Mouse (Mus musculus) ES-Bruce4 (cell line): ENCODE data around the gene Nfib. TPM values are rescaled to one million over a fixed set of nuclear protein-coding genes. Genes with fewer than 3 reads are reported as not detected.

ENCODE experiments used
- H3K27ac ChIP-seq: 2 replicates; pipeline ENCODE4 v1.5.1; 2012; ENCODE audit warnings: low read length, inconsistent platforms; ENCODE audit not compliant: insufficient read depth
- H3K27me3 ChIP-seq: 2 replicates; pipeline ENCODE4 v1.6.1; 2012; ENCODE audit warnings: mild to moderate bottlenecking, low read length, inconsistent platforms; ENCODE audit not compliant: control insufficient read depth, poor library complexity, insufficient read depth, severe bottlenecking
- H3K36me3 ChIP-seq: 2 replicates; pipeline ENCODE4 v1.6.1; 2012; ENCODE audit warnings: inconsistent platforms, mild to moderate bottlenecking, low read length, moderate library complexity; ENCODE audit not compliant: control insufficient read depth, poor library complexity, insufficient read depth, severe bottlenecking
- H3K4me1 ChIP-seq: one replicate; pipeline ENCODE4 v1.8.1; 2011; ENCODE audit warnings: low read length; ENCODE audit not compliant: control insufficient read depth, insufficient read depth
- H3K4me3 ChIP-seq: 2 replicates; pipeline ENCODE4 v1.5.1; 2011; ENCODE audit warnings: low read depth, mild to moderate bottlenecking, low read length
- H3K9ac ChIP-seq: 2 replicates; pipeline ENCODE4 v1.6.1; 2012; ENCODE audit warnings: low read depth, mild to moderate bottlenecking, inconsistent platforms; ENCODE audit not compliant: poor library complexity, severe bottlenecking
- H3K9me3 ChIP-seq: replicated peaks from 2 replicates; pipeline ENCODE4 v1.6.1; 2012; ENCODE audit warnings: mild to moderate bottlenecking, low read length, inconsistent platforms; ENCODE audit not compliant: control insufficient read depth, poor library complexity, insufficient read depth, severe bottlenecking
- CTCF ChIP-seq: IDR thresholded peaks from one replicate; pipeline ENCODE4 v1.8.1; 2011; ENCODE audit warnings: low read depth, low read length
- EP300 ChIP-seq: IDR thresholded peaks from 2 replicates; pipeline ENCODE4 v1.6.1; 2011; ENCODE audit warnings: low read depth, low read length; ENCODE audit not compliant: insufficient read depth
- POLR2A ChIP-seq: IDR thresholded peaks from one replicate; pipeline ENCODE4 v1.8.1; 2011; ENCODE audit warnings: low read length; ENCODE audit not compliant: insufficient read depth
- polyA plus RNA-seq: library from polyadenylated mRNA; stranded (reverse); fragments of >200 nt; gene quantifications from 2 replicates; pipeline ENCODE4 v1.2.4, GENCODE M21; 2011; ENCODE audit warnings: low read depth; ENCODE audit not compliant: missing spikeins, insufficient read depth, insufficient read length

Gene Nfib
- polyA plus RNA-seq, 1 experiment = 4.6 TPM

GRCm38 (mm10) chr4:82326140-82326529 is 379.4 kb downstream of the Nfib start:
- H3K9me3 ChIP-seq = no peaks in the 10 kb centered on the region
- no peak for TF ChIP-seq CTCF
- no peak for TF ChIP-seq EP300
- no peak for TF ChIP-seq POLR2A
- H3K9ac ChIP-seq = no peak overlapping the region
- H3K4me3 ChIP-seq = no peak overlapping the region
- no peaks in the 10 kb centered on the region for H3K27me3 ChIP-seq
- H3K4me1 ChIP-seq = no peaks in the 10 kb centered on the region
- H3K27ac ChIP-seq = no peak overlapping the region
- H3K36me3 ChIP-seq = no peaks in the 10 kb centered on the region; the same call in 1 of the 2 replicates

DNA sequence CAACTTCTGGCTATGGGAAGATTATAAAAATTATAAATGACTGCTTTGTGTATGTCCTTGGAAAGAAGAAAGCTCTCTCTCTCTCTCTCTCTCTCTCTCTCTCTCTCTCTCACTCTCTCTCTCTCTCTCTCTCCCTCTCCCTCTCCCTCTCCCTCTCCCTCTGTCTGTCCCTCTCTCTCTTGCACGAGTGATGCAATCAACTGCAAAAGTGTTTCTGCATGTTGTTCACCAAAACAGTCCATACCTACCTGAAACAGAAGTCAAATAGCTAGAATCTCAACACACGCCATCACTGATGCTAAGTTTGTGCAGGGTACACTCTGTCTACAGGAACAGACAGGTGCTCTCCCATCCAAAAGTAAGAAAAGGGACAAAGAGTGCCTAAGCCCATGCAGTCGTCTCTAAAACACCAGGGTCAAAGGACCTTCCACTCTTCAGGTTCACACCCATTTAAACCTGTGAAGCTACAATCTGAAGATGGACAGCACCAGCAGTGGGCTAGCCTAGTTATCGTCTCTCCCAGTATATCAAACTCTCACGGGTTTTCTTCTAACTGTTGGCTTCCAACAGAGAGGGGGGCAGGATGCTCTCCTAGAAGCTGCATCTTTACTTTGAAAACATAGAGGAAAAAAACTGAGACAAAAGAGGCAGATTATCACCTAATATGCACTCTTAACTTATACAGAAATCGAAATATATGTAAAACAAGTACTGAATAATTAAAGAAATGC is 380.0 kb downstream of the Nfib start:
- H3K36me3 ChIP-seq = no peaks in the 10 kb centered on the region; the same call in 1 of the 2 replicates
- TF ChIP-seq EP300 (no peak), CTCF (no peak), POLR2A (no peak)

DNA sequence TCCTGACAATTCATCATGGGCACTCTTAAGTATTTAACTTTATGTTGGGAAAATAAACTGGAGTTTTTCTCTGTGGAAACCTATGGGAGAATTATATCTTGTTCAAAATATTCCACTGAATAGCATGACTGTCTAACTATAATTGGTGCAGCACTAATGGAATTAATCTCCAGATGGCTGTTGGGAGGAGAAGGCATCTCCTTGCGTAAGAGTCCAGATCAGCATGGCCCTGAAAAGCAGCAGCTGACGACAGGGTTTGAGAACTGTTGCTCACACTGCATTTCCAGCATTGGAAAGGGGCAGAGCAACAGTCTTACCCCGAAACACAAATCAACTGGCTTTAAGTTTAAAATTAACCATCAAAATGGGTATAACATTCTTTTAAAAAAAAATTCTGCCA is 380.6 kb downstream of the Nfib start:
- H3K4me1 ChIP-seq = no peaks in the 10 kb centered on the region
- H3K27me3 ChIP-seq = no peaks in the 10 kb centered on the region
- H3K36me3 ChIP-seq = no peaks in the 10 kb centered on the region; the same call in 1 of the 2 replicates
- TF ChIP-seq EP300 = no peak
- TF ChIP-seq CTCF = no peak
- no peak for TF ChIP-seq POLR2A
- no peak overlapping the region for H3K4me3 ChIP-seq
- H3K27ac ChIP-seq = no peak overlapping the region
- no peaks in the 10 kb centered on the region for H3K9me3 ChIP-seq
- no peak overlapping the region for H3K9ac ChIP-seq

More for the DNA sequence above, 380.0 kb downstream of the Nfib start:
- Histone ChIP-seq H3K4me1 (no peaks in the 10 kb centered on the region), H3K9ac (no peak overlapping the region), H3K27me3 (no peaks in the 10 kb centered on the region), H3K27ac (no peak overlapping the region), H3K4me3 (no peak overlapping the region), H3K9me3 (no peaks in the 10 kb centered on the region)

GRCm38 (mm10) chr4:82321008-82321407 is 384.5 kb downstream of the Nfib start:
- H3K9me3 ChIP-seq = no peaks in the 10 kb centered on the region
- H3K4me1 ChIP-seq = no peaks in the 10 kb centered on the region
- no peaks in the 10 kb centered on the region for H3K27me3 ChIP-seq
- TF ChIP-seq POLR2A = no peak
- TF ChIP-seq CTCF = no peak
- H3K9ac ChIP-seq = no peak overlapping the region
- H3K27ac ChIP-seq = no peak overlapping the region
- no peaks in the 10 kb centered on the region; the same call in 1 of the 2 replicates for H3K36me3 ChIP-seq
- no peak overlapping the region for H3K4me3 ChIP-seq

- H3K27ac ChIP-seq = no peak overlapping the region
- no peak overlapping the region for H3K4me3 ChIP-seq
- H3K4me1 ChIP-seq = peaks cover 1% of the 10 kb centered on the region
- H3K9ac ChIP-seq = no peak overlapping the region
- no peaks in the 10 kb centered on the region for H3K27me3 ChIP-seq
- H3K36me3 ChIP-seq = no peaks in the 10 kb centered on the region; the same call in 1 of the 2 replicates
- no peaks in the 10 kb centered on the region for H3K9me3 ChIP-seq
- no peak for TF ChIP-seq POLR2A
- TF ChIP-seq EP300 = no peak
- no peak for TF ChIP-seq CTCF
These were observed 386.2 kb downstream of the Nfib start for GRCm38 (mm10) chr4:82319388-82319787.

DNA sequence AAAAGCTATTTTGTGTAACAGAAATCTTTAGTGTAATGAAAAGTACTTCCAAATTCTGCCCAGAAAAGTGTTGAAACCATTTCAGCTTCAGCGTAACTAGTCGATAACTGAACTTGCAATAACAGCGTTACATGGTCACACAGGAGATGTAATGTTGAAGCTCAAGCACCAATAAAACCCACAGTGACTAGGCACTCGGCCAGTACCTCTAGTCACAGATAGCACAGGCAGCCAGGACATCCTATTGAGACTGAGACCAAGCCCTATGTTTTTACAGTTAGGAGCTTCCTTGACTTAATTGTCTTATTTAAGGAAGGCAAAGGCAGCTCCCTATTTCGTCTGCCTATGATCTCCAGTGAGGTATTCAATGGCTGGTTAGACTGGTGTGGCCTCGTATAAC is 389.4 kb downstream of the Nfib start:
- no peak overlapping the region for H3K4me3 ChIP-seq
- no peaks in the 10 kb centered on the region for H3K36me3 ChIP-seq
- no peak overlapping the region for H3K9ac ChIP-seq
- TF ChIP-seq POLR2A (no peak), CTCF (no peak), EP300 (no peak)
- no peaks in the 10 kb centered on the region for H3K9me3 ChIP-seq
- H3K27ac ChIP-seq = no peak overlapping the region
- H3K27me3 ChIP-seq = no peaks in the 10 kb centered on the region
- peaks cover 1% of the 10 kb centered on the region for H3K4me1 ChIP-seq
